Mouse (Mus musculus) liver, embryonic 14.5 days (tissue): Measurements from ENCODE around the gene Ints5. TPM values are rescaled to one million over a fixed set of nuclear protein-coding genes. Genes with fewer than 3 reads are reported as not detected.
A peak's percentile ranks its signal among the peaks of the same experiment; 100 is the strongest.

Experiments used
- ATAC-seq: fragments of 200-750 bp; cut with Nextera tagmentation; 2 replicates; pipeline ENCODE4 v1.8.0; 2017; ENCODE audit warnings: moderate number of reproducible peaks, mild to moderate bottlenecking, moderate library complexity; ENCODE audit not compliant: insufficient read depth
- DNase-seq, 3 experiments: peaks; one replicate each; pipeline ENCODE4 v3.0.0-alpha.2; 2012 to 2013; ENCODE audit warnings: low read depth in 3 of 3, low spot score in 3 of 3
- H3K27ac ChIP-seq: fragments of 300-500 bp; sonication (generic); 2 replicates; pipeline ENCODE4 v1.5.1; 2014; ENCODE audit warnings: moderate library complexity, mild to moderate bottlenecking, control low read depth, inconsistent platforms
- H3K27me3 ChIP-seq: fragments of 300-500 bp; sonication (generic); 2 replicates; pipeline ENCODE4 v1.6.1; 2014; ENCODE audit warnings: mild to moderate bottlenecking, low read length, moderate library complexity; ENCODE audit not compliant: control insufficient read depth, insufficient read depth
- H3K36me3 ChIP-seq: fragments of 300-500 bp; sonication (generic); replicated peaks from 2 replicates; pipeline ENCODE4 v1.6.1; 2014; ENCODE audit warnings: low read depth; ENCODE audit not compliant: control insufficient read depth, insufficient read depth
- H3K4me1 ChIP-seq, 2 experiments: fragments of 200-500 bp in 1 of 2; fragments of 300-500 bp in 1 of 2; sonication (generic) in 1 of 2; replicated peaks; 2 replicates each; pipeline ENCODE4 v1.6.1; 2012 to 2014; ENCODE audit warnings: antibody characterized with exemption in 1 of 2, inconsistent platforms in 1 of 2, low read length in 1 of 2; ENCODE audit not compliant: control insufficient read depth in 2 of 2, insufficient read depth in 2 of 2
- H3K4me2 ChIP-seq: fragments of 300-500 bp; sonication (generic); 2 replicates; pipeline ENCODE4 v1.6.1; 2014; ENCODE audit warnings: low read depth, mild to moderate bottlenecking, control low read depth, moderate library complexity
- H3K4me3 ChIP-seq, 2 experiments: fragments of 200-500 bp in 1 of 2; fragments of 300-500 bp in 1 of 2; sonication (generic) in 1 of 2; 2 replicates each; pipeline ENCODE4 v1.5.1; 2012 to 2014; ENCODE audit warnings: low read depth in 2 of 2, low read length in 2 of 2, mild to moderate bottlenecking in 2 of 2, control low read depth in 1 of 2, inconsistent platforms in 1 of 2, moderate library complexity in 1 of 2; ENCODE audit not compliant: insufficient read depth in 1 of 2
- H3K9ac ChIP-seq: fragments of 300-500 bp; sonication (generic); replicated peaks from 2 replicates; pipeline ENCODE4 v1.6.1; 2014; ENCODE audit warnings: mild to moderate bottlenecking, control low read depth, moderate library complexity
- H3K9me3 ChIP-seq: fragments of 300-500 bp; sonication (generic); 2 replicates; pipeline ENCODE4 v1.6.1; 2016; ENCODE audit warnings: low read length, mixed read lengths; ENCODE audit not compliant: control insufficient read depth
- CTCF ChIP-seq: IDR thresholded peaks from 2 replicates; pipeline ENCODE4 v1.5.1; 2016; ENCODE audit warnings: antibody characterized with exemption, low read depth, control low read depth
- EP300 ChIP-seq: IDR thresholded peaks from 2 replicates; pipeline ENCODE4 v1.6.1; 2016; ENCODE audit warnings: antibody characterized with exemption, low read depth
- WGBS: fragments of 180-500 bp; shearing (Covaris S2); extraction: QIAGEN DNeasy Blood & Tissue Kit; methylation state at CpG from one replicate; pipeline ENCODE4 v1.1.7; 2014; ENCODE audit not compliant: insufficient replicate concordance; 5-methylcytosine and 5-hydroxymethylcytosine counted together
- polyA plus RNA-seq, 2 experiments: library from polyadenylated mRNA; depleted of rRNA in 1 of 2; stranded (reverse) in 1 of 2; unstranded in 1 of 2; fragments of >200 nt; fragmentation: Nextera tagmentation in 1 of 2; extraction: Ambion mirVana in 1 of 2; gene quantifications; 2 replicates each; pipeline versions ENCODE4 v1.2.1 to v1.2.3; 2012 to 2014

Gene Ints5
- 12.2 and 14.4 TPM in 2 replicates for polyA plus RNA-seq (2012; rRNA removed)
- polyA plus RNA-seq (2014; fragmentation: Nextera tagmentation; extraction: Ambion mirVana) = 14.7 and 16.3 TPM in 2 replicates

DNA sequence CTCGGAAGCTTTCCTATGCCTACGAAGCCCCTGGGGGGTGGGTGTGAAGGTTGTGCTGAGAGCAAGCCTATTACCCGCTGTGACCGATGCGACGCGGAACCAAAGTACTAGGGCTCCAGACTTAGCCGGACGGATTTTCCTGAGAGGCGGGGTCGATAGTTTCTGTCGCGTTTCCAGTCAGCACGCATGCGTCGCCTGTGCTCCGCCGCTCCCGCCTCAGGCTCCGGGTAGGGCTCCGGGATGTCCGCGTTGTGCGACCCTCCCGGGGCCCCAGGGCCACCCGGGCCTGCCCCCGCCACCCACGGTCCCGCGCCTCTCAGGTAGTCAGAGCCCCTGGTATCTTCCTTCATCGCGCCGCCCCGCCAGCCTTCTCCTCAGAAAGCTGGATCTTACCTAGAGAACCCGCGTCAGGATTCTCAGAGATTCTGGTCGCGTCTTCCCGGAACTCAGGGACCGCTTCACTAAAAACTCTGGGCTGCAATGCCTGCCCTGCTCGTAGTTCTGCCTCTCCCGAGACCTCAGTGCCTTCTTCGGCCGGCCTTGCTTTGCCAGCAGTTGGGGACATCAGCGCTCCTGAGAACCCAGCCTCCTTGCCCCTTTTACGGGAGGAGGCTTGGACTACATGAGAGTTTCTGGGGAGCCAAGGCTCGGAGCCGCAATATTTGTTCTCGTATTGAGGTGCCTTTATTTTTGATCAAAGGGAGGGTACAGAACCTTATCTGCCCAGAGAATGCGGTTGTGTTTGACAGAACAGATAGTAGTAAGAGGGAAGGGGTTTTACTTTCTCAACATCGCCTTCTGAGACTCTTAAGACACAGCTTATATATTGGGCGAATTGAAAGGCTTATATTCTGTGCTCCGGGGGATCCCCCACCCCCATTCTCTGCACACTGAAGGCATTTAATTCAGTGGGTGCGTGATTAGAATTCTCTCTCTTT, at the start of gene Ints5:
Gene Ints5, plus strand, starts transcription at position 177 of the 938 bp plus-strand sequence.
- H3K4me3 ChIP-seq = peak within 1 kb of the TSS; percentile 93 to 98
- peak within 1 kb of the TSS; percentile 98 for H3K9ac ChIP-seq
- 1% methylated on average over 54 of the region's 54 CpGs for WGBS
- H3K4me2 ChIP-seq = peak within 1 kb of the TSS; percentile 83
- no peaks in the 10 kb centered on the region for H3K27me3 ChIP-seq
- DNase-seq = peak; percentile 78 to 81 (median 79)
- peak; percentile 60 for ATAC-seq
- peaks cover 6 to 22% of the 10 kb centered on the region in 2 experiments for H3K4me1 ChIP-seq
- peaks cover 29% of the 10 kb centered on the region for H3K36me3 ChIP-seq
- H3K9me3 ChIP-seq = no peaks in the 10 kb centered on the region
- peak within 1 kb of the TSS; percentile 91 for H3K27ac ChIP-seq
- TF ChIP-seq EP300 (no peak), CTCF (no peak)

- ATAC-seq (no peak), DNase-seq (peak; percentile 47 to 66 (median 54))
- Histone ChIP-seq H3K9me3 (no peaks in the 10 kb centered on the region), H3K36me3 (peaks cover 8% of the 10 kb centered on the region), H3K9ac (no peak overlapping the region), H3K4me1 (peaks cover 0 to 12% of the 10 kb centered on the region in 2 experiments; a peak in 3 of 4 replicates), H3K4me2 (no peak overlapping the region), H3K4me3 (no peak overlapping the region), H3K27me3 (no peaks in the 10 kb centered on the region), H3K27ac (no peak overlapping the region)
- 62% methylated on average over 5 of the region's 5 CpGs for WGBS
- TF ChIP-seq EP300 (no peak), CTCF (peak; percentile 79)
Observed at GRCm38 (mm10) chr19:8844371-8845129, 48.3 kb upstream of the Ints5 start.

DNA sequence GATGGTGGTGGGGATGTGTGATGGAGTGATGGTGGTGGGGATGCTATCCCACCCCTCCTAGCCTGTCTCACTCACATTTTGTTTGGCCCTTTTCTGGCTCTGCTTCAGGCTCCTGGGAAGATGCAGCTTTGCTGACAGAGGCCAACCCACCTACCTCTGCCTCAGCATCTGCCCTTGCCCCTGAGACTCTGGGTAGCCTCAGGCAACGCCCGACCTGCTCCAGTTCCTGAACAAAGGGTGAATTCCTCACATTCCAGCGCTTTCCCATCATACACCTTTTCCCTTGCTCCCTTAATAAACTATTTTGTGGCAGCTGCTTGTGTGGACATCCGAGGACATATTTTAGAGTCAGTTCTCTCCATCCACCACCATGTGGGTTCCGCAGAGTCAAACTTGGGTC, 44.4 kb upstream of the Ints5 start:
- Histone ChIP-seq H3K27ac (no peak overlapping the region), H3K9me3 (no peaks in the 10 kb centered on the region), H3K4me3 (no peak overlapping the region), H3K4me2 (no peak overlapping the region), H3K9ac (no peak overlapping the region), H3K4me1 (0 out of 4 replicates have a peak, but pooled peaks cover 0 to 4% of the 10 kb centered on the region in 2 experiments), H3K27me3 (no peaks in the 10 kb centered on the region), H3K36me3 (peaks cover 8% of the 10 kb centered on the region)
- DNase-seq (no peak), ATAC-seq (no peak)
- TF ChIP-seq EP300 (no peak), CTCF (no peak)
- 81% methylated on average over 5 of the region's 5 CpGs for WGBS

- no peak for DNase-seq
- Histone ChIP-seq H3K4me1 (0 out of 4 replicates have a peak, but pooled peaks cover 0 to 4% of the 10 kb centered on the region in 2 experiments), H3K4me3 (no peak within 1 kb of the TSS), H3K9me3 (no peaks in the 10 kb centered on the region), H3K27me3 (no peaks in the 10 kb centered on the region), H3K36me3 (peaks cover 8% of the 10 kb centered on the region), H3K4me2 (no peak within 1 kb of the TSS), H3K9ac (no peak within 1 kb of the TSS), H3K27ac (no peak within 1 kb of the TSS)
- no peak for ATAC-seq
- 40% methylated on average over 7 of the region's 7 CpGs for WGBS
- TF ChIP-seq EP300 = no peak
- no peak for TF ChIP-seq CTCF
Observed at GRCm38 (mm10) chr19:8850402-8850901, 42.4 kb upstream of the Ints5 start, which contains the start of gene Lrrn4cl. Gene Lrrn4cl, plus strand, starts transcription at chr19:8850768.
